Mouse (Mus musculus) lung, embryonic 14.5 days (tissue): ENCODE results near the gene Bmper. TPM values are rescaled to one million over a fixed set of nuclear protein-coding genes. Genes with fewer than 3 reads are reported as not detected.

Source experiments
- ATAC-seq: fragments of 200-750 bp; cut with Nextera tagmentation; 2 replicates; pipeline ENCODE4 v1.8.0; 2017; ENCODE audit warnings: mild to moderate bottlenecking, moderate TSS enrichment, moderate library complexity; ENCODE audit not compliant: insufficient read depth
- DNase-seq: peaks from one replicate; pipeline ENCODE4 v3.0.0-alpha.2; 2015
- H3K27ac ChIP-seq: fragments of 300-500 bp; sonication (generic); 2 replicates; pipeline ENCODE4 v1.5.1; 2014; ENCODE audit warnings: low read depth, mild to moderate bottlenecking, moderate library complexity
- H3K27me3 ChIP-seq: fragments of 300-500 bp; sonication (generic); 2 replicates; pipeline ENCODE4 v1.6.1; 2014; ENCODE audit warnings: low read length, control low read depth; ENCODE audit not compliant: insufficient read depth
- H3K36me3 ChIP-seq: fragments of 300-500 bp; sonication (generic); 2 replicates; pipeline ENCODE4 v1.6.1; 2014; ENCODE audit warnings: control low read depth; ENCODE audit not compliant: insufficient read depth
- H3K4me1 ChIP-seq: fragments of 300-500 bp; sonication (generic); 2 replicates; pipeline ENCODE4 v1.6.1; 2014; ENCODE audit warnings: antibody characterized with exemption, control low read depth; ENCODE audit not compliant: insufficient read depth
- H3K4me2 ChIP-seq: fragments of 300-500 bp; sonication (generic); 2 replicates; pipeline ENCODE4 v1.6.1; 2014; ENCODE audit warnings: mild to moderate bottlenecking
- H3K4me3 ChIP-seq: fragments of 300-500 bp; sonication (generic); 2 replicates; pipeline ENCODE4 v1.5.1; 2014; ENCODE audit warnings: low read depth, low read length
- H3K9ac ChIP-seq: fragments of 300-500 bp; sonication (generic); 2 replicates; pipeline ENCODE4 v1.6.1; 2014
- H3K9me3 ChIP-seq: fragments of 300-500 bp; sonication (generic); 2 replicates; pipeline ENCODE4 v1.6.1; 2016; ENCODE audit warnings: low read depth, low read length, control low read depth
- CTCF ChIP-seq: IDR thresholded peaks from 2 replicates; pipeline ENCODE4 v1.5.1; 2016; ENCODE audit warnings: antibody characterized with exemption, low read depth
- WGBS: fragments of 180-500 bp; shearing (Covaris S2); extraction: QIAGEN DNeasy Blood & Tissue Kit; methylation state at CpG from one replicate; pipeline ENCODE4 v1.1.7; 2014; 5-methylcytosine and 5-hydroxymethylcytosine counted together
- polyA plus RNA-seq: library from polyadenylated mRNA; unstranded; fragments of >200 nt; fragmentation: Nextera tagmentation; extraction: Ambion mirVana; gene quantifications from 2 replicates; pipeline ENCODE4 v1.2.1, GENCODE M21; 2014

The Bmper gene
- polyA plus RNA-seq, 1 experiment from 2014 or later: 28.7 TPM

DNA sequence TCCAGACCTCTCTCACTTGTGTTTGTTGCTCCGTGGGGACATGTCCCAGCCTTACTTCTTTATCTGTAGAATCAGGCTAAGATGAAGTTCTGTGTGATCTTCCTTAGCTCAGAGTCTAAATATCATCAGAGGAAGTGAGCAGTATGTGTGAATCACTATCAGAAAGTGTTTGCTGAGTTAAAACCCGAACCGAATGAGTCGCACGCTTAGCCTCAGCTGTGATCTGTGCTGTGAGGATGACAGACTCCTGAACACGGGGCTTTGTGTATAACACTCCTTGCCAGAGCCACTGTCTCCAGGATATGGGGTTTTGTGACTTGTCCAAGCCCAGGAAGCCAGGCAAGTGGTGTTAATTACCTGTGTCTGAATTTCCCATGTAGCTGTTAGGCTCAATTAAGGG is 28.1 kb downstream of the Bmper start:
- no peaks in the 10 kb centered on the region; the same call in 1 of the 2 replicates for H3K4me1 ChIP-seq
- 65% methylated on average over 6 of the region's 6 CpGs for WGBS
- H3K4me3 ChIP-seq: no peak overlapping the region
- H3K9ac ChIP-seq: no peak overlapping the region
- no peak overlapping the region for H3K4me2 ChIP-seq
- ATAC-seq (no peak), DNase-seq (no peak)
- H3K27me3 ChIP-seq: no peaks in the 10 kb centered on the region
- no peak for TF ChIP-seq CTCF
- H3K9me3 ChIP-seq: no peaks in the 10 kb centered on the region
- 0 out of 2 replicates have a peak, but pooled peaks cover 2% of the 10 kb centered on the region for H3K36me3 ChIP-seq
- H3K27ac ChIP-seq: no peak overlapping the region

- H3K4me2 ChIP-seq: no peak overlapping the region
- no peak overlapping the region for H3K4me3 ChIP-seq
- 0 out of 2 replicates have a peak, but pooled peaks cover 5% of the 10 kb centered on the region for H3K36me3 ChIP-seq
- H3K4me1 ChIP-seq: no peaks in the 10 kb centered on the region; the same call in 1 of the 2 replicates
- no peak overlapping the region for H3K9ac ChIP-seq
- DNase-seq (no peak), ATAC-seq (no peak)
- no peaks in the 10 kb centered on the region for H3K9me3 ChIP-seq
- H3K27ac ChIP-seq: no peak overlapping the region
- 78% methylated on average over 6 of the region's 6 CpGs for WGBS
- H3K27me3 ChIP-seq: no peaks in the 10 kb centered on the region
- no peak for TF ChIP-seq CTCF
Measured at GRCm38 (mm10) chr9:23253624-23254023, 30.7 kb downstream of the Bmper start.

DNA sequence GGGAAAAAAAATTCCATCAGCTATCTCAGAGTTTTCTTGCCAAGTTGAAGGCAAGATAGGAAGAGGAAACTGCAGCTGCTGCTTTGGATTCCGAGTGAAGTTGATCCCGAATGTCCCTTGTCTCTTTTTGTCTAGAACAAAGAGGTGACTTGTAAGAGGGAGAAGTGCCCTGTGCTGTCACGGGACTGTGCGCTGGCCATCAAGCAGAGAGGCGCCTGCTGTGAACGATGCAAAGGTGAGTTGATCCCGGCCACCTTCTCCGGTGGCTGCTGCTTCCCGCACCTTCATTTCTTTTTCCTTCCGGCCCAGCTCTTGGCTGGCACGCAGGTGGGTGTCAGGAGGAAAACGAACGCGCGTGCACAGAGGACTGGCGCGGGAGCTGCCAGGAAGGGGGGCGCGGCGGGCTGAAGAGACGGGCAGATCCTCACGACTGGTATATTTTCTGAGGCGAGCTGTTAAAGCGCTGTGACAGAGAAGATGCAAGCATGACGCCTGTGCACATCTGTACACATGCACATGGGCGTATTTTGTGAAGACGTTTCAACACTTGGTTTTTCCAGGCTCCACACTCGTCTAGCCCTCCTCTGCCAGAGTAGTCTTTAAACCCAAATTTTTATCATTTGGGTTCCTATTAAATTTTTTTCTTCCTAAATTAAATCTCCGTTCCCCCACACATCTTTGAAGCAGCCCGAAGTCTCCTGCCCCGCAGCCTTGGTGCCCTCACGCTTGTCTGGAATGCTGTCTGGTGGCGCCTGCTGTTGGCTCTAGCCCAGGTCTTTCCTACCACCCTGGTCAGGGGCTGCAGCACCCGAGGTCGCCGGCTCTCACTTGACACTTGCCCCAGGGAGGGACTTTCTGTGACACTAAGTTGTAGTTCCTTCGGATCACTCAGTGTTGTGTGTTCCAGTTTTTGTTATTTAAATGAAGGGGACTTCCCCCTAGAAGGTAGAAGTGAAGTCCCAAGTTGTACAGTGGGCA is 31.6 kb downstream of the Bmper start:
- Histone ChIP-seq H3K4me2 (peak overlapping the region; percentile 53), H3K27me3 (no peaks in the 10 kb centered on the region), H3K9me3 (no peaks in the 10 kb centered on the region), H3K4me3 (peak overlapping the region; percentile 17), H3K27ac (no peak overlapping the region), H3K4me1 (no peaks in the 10 kb centered on the region; the same call in 1 of the 2 replicates), H3K36me3 (0 out of 2 replicates have a peak, but pooled peaks cover 5% of the 10 kb centered on the region), H3K9ac (peak overlapping the region; percentile 37)
- DNase-seq: peak; percentile 36
- 41% methylated on average over 37 of the region's 37 CpGs for WGBS
- ATAC-seq: no peak
- no peak for TF ChIP-seq CTCF

GRCm38 (mm10) chr9:23255841-23256240 is 33.0 kb downstream of the Bmper start:
- H3K36me3 ChIP-seq: 0 out of 2 replicates have a peak, but pooled peaks cover 5% of the 10 kb centered on the region
- ATAC-seq: no peak
- no peaks in the 10 kb centered on the region; the same call in 1 of the 2 replicates for H3K4me1 ChIP-seq
- no peak for DNase-seq
- H3K9me3 ChIP-seq: no peaks in the 10 kb centered on the region
- WGBS: 90% methylated on average over 2 of the region's 2 CpGs
- H3K9ac ChIP-seq: no peak overlapping the region
- no peak for TF ChIP-seq CTCF
- no peak overlapping the region for H3K4me2 ChIP-seq
- no peak overlapping the region for H3K27ac ChIP-seq
- H3K4me3 ChIP-seq: no peak overlapping the region
- H3K27me3 ChIP-seq: no peaks in the 10 kb centered on the region

- no peak overlapping the region for H3K27ac ChIP-seq
- H3K4me2 ChIP-seq: no peak overlapping the region
- ATAC-seq (no peak), DNase-seq (no peak)
- H3K27me3 ChIP-seq: no peaks in the 10 kb centered on the region
- no peak overlapping the region for H3K9ac ChIP-seq
- WGBS: 90% methylated on average over 2 of the region's 2 CpGs
- no peaks in the 10 kb centered on the region; the same call in 1 of the 2 replicates for H3K4me1 ChIP-seq
- TF ChIP-seq CTCF: no peak
- H3K36me3 ChIP-seq: 0 out of 2 replicates have a peak, but pooled peaks cover 5% of the 10 kb centered on the region
- no peaks in the 10 kb centered on the region for H3K9me3 ChIP-seq
- no peak overlapping the region for H3K4me3 ChIP-seq
Measured at GRCm38 (mm10) chr9:23256576-23256975, 33.7 kb downstream of the Bmper start.

GRCm38 (mm10) chr9:23261834-23262233 is 39.0 kb downstream of the Bmper start:
- TF ChIP-seq CTCF: no peak
- Histone ChIP-seq H3K27ac (no peak overlapping the region), H3K9ac (no peak overlapping the region), H3K9me3 (no peaks in the 10 kb centered on the region), H3K4me1 (no peaks in the 10 kb centered on the region), H3K27me3 (no peaks in the 10 kb centered on the region), H3K4me3 (no peak overlapping the region), H3K4me2 (no peak overlapping the region), H3K36me3 (no peaks in the 10 kb centered on the region)
- WGBS: 88% methylated on average over 3 of the region's 3 CpGs
- ATAC-seq (no peak), DNase-seq (no peak)

DNA sequence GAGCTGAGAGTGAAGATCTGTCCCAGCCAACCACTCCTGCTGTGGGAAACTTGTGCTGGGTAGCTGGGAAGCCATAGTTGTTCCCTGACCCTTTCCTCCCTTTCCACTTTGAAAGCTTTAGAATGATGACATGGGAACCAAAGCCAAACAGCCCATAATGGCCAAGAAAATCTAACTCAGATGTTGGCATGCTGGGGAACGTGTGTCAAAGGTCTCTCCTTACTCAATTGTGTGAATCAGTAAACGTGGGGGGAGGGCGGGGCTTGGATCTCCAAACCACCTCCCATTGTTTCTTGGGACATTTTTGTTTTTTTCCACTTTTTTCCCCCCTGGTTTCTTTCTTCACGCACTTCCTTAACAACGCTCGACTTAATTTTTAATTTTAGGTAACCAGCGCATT is 40.0 kb downstream of the Bmper start:
- H3K4me3 ChIP-seq: no peak overlapping the region
- H3K36me3 ChIP-seq: no peaks in the 10 kb centered on the region
- no peaks in the 10 kb centered on the region for H3K27me3 ChIP-seq
- no peak for ATAC-seq
- 77% methylated on average over 7 of the region's 7 CpGs for WGBS
- no peak overlapping the region for H3K9ac ChIP-seq
- H3K27ac ChIP-seq: no peak overlapping the region
- H3K4me1 ChIP-seq: no peaks in the 10 kb centered on the region
- no peak for DNase-seq
- H3K9me3 ChIP-seq: no peaks in the 10 kb centered on the region
- no peak for TF ChIP-seq CTCF
- no peak overlapping the region for H3K4me2 ChIP-seq
